Mouse (Mus musculus) mouse embryonic stem cell (cell line): ENCODE data around the gene Slc46a3.

Experiments
- in situ Hi-C, 2 experiments: fragments of 300-500 bp; cut with MboI; formaldehyde crosslinking; loops; 1 replicate in 1 of 2; 3 replicates in 1 of 2; pipeline ENCODE4 v1.14.3; 2019 to 2020; ENCODE audit warnings: low sequenced_read_pairs in 2 of 2, low pct_unique_long_range_greater_than_20kb in 1 of 2, mixed read lengths in 1 of 2; ENCODE audit not compliant: unreplicated experiment in 1 of 2

The Slc46a3 gene

DNA sequence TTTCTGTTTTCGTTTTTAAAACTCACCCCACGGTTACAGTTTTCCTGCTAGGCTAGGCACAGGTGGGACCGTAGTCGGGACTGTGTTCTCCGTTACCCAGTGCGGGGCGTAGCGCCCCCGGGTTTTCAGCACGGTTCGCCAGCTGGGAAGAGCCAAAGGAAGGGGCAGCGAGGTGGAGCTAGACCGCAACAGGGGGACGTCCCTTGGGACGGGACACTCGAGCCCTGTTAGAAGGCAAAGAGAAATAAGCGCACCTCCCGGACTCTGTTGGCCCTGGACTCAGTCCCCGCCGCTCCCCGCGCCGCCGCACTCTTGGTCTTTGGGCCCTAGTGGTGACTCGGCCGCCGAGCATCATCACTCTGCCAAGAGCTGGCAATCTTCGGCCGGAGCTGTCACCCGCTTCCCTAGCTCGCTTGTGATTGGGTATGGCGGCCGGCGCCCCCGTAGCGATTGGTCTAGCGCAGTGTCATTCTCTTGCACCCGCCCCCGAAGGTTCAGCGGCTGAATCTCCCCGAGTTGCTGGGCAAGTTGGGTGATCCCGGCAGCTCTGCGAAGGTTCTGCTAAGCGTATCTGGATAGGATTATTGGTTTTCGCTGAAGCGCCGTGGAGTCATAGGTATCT lies at the start of gene Slc46a3:
Slc46a3 (minus strand) TSS at position 361 of the 622 bp plus-strand sequence.
- in situ Hi-C loops, result no loop called here

DNA sequence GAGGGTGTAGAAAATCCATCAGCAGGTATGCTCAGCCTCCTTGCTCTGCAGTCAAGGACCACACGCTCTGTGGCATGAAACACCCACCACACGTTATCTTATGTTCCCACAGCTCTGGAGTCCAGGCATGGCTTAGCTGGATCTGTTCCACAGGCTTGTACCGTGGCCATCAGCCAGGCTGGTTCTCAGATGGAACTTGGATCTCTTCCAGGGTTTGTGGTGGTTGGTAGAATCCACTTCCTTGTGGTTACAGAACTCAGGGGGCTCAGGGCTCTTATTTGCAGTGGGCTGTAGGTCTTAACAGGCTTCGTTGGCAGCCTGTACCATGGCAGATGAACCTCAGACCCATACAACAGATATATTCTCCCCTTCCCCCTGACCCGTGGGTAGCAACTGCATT lies 44.6 kb upstream of the Slc46a3 start:
- in situ Hi-C loops, result no loop called here

DNA sequence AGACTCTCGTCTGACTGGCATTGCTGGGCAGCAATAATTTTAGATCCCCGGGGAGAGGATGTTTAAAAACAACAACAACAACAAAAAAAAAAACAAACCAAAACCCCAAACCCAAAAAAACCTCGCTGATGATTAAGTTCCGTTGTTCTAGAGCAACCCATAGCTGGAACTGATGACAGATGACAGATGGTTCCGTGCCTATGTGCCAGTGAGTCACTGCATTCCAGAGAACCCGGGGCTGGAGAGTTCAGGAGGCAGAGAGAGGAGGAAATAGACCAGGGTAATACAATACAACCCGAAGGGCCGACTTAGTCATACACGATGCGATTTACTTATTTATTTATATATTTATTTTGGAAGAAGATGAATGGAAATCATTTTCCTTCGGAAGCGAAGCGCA lies 40.5 kb upstream of the Slc46a3 start:
- in situ Hi-C loops, result no loop called here

GRCm38 (mm10) chr5:147928668-147929497 lies 34.3 kb upstream of the Slc46a3 start:
- in situ Hi-C loops, result no loop called here

DNA sequence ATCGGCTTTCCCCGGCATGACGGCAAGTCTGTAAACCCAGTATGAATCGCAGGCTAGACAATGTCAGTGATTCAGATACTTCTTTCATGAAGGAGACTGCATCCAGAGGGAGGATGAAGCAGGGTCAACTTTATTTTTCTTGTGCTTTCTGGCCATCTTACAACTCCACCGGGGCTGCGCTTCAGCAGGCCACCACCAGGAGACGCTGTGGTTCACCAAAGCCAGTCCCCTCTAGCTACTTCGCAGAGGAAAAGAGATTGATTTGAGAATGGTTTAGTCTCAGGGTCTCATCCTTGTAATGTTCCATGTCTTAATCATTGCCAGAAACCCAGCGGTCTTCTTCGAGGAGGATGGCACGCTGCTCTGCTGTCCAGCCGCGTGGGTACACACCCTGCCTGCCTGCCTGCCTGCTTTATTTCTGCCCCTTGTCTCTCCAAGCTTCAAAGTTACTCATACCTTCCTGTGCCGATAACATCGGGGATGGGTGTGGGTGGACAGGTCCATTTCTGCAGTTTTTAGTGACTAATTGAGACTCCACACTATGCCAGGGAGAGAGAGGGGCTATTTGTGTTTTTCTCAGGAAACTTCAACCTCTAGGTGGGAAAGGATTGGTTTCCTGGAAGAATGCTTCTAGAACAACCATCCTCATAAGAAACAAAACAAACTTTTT lies 31.5 kb upstream of the Slc46a3 start:
- in situ Hi-C loops, result no loop called here

DNA sequence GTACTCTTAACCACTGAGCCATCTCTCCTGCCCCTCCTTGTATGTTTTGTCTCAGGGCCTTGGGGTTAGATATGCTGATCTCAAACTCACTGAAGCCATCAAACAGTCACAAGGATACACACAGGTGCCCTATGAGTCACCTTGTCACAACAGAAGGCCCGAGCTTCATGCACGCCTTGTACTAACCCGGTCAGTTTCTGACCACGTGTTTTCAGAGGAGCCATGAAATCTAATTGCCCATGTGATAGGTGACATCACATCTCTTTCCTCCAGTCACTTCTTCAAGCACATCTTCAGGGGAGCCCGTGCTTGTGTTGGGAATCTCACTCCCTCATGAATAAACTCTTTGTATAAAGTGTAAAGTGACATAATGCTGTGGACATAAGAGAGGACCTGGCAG lies 30.0 kb upstream of the Slc46a3 start:
- in situ Hi-C loops, result no loop called here

DNA sequence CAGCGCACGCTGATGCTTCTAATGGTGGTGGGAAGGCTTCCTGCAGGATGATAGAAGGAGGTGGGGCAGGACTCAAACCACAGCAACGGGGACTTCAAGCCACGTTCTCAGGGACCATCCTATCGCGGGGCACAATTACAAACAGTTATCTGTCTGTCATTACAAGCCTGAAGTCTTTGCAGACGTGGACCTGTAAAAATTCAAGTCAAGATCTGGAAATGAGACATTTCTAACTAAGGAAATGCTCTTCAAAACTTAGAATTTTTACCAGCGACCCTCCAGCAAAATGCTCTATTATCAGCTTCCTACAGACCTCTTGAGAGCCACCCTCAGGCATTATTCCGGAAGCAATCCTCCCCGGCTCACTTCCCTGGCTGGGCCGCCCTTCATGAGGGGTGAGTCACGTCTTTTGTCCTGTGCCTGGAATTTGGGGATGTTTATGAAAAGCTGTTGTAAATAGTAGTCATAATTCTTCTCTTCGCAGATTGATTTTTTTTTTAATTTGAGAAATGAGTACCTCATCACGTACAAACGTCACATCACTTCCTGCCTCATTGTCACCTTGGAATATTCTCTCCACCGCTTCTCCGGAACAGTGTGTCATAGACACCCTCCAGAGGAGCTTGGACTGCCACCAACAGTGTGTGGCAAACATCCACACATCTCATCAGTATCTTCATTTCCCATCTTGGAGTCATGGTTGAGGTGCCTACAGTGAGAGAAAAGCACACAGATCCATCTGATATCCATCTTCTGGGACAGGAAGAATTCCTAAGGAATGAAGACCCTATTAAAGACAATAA lies 23.6 kb upstream of the Slc46a3 start:
- in situ Hi-C loops, result no loop called here

DNA sequence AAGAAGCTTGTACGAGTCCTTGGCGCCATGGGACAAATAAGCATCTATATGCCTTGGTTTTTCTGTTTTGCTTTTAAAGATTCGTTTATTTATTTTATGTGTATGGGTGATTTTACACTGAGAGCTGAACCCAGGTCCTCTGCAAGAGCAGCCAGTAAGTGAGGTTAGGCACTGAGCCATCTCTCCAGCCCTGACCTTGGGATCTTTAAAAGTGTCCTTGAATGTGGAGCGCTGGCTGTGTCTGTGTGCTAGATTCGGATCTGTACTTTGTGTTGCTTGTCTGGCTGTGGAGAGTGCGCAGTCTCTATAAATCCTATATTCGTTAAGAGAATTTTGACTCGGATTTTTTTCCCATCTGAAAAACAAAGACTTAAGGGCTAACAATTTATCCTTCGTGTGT lies 21.6 kb upstream of the Slc46a3 start:
- in situ Hi-C loops, result no loop called here

GRCm38 (mm10) chr5:147915038-147915566 lies 20.5 kb upstream of the Slc46a3 start:
- in situ Hi-C loops, result no loop called here

GRCm38 (mm10) chr5:147913241-147913842 lies 18.7 kb upstream of the Slc46a3 start:
- in situ Hi-C loops, result no loop called here

DNA sequence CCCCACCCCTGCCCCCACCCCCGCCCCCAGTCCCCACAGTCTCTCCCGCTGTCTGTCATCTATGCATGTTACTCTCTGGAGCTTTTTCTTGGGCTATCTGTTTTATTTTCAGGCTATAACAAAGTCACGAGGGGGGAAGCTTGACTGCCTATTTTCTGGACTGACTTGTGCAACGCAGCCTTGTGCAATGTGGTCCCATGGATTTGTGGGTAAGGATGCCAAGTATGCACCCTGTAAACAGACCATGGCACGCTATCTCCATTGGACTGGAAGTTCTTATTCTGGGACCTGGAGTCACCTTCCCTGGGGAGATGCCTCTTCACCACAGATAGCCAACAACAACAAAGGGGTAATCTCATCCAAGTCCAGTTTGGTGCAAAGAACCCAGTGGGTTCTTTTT lies 17.1 kb upstream of the Slc46a3 start:
- in situ Hi-C loops, result no loop called here

DNA sequence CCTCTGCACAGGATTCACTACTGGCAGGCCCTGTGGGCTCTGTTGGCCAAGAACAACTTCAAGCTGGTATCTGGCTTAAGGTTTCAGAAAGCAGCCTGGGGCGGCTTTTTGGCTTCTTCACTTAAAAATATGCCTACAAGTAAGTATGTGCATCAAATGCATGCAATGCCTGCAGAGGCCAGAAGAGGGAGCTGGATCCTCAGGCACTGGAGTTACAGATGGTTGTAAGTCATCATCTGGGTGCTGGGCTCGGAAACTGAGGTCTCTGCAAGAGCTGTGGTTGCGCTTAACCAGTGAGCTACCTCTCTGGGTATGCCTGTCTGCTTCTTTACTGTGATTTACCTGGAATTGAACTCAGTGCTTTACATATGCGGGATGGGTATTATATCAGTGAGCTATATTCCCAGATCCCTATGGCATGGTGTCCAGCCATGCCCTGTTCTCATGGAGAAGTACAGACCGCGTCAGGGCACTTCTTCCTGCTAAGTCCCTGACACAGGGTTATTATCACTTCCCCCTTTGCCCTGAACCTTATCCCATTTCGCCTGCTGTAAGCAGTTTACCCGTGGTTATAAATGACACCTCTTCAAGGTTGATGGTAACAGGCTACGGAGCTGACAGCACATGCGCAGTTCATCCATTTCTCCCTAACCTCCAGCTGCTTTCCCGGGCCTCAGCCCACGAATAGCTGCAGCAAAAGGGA lies 16.3 kb upstream of the Slc46a3 start:
- in situ Hi-C loops, result no loop called here

DNA sequence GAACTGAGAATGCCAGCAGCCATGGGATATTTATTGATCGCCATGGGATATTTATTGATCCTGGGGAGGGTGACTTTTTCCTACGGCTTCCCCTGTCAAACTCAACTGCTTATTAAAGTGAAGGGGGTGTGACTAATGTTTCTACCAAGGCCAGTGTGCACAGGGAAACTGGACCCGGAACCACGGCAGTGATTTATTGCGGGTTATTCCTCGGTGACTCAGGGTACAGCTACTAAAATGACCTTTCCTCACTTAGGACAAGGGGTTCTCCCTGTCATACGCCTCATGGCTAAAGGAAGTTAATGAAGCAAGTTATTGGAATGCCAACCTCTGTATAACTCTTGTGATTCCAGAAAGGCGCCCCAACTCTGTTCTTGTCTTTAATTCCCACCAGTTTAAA lies 13.2 kb upstream of the Slc46a3 start:
- in situ Hi-C loops, result no loop called here

GRCm38 (mm10) chr5:147907144-147907543 lies 12.5 kb upstream of the Slc46a3 start:
- in situ Hi-C loops, result no loop called here

- in situ Hi-C loops, result no loop called here
These were observed 8.6 kb upstream of the Slc46a3 start for GRCm38 (mm10) chr5:147903166-147903565.

GRCm38 (mm10) chr5:147902008-147902757 lies 7.6 kb upstream of the Slc46a3 start:
- in situ Hi-C loops, result no loop called here

DNA sequence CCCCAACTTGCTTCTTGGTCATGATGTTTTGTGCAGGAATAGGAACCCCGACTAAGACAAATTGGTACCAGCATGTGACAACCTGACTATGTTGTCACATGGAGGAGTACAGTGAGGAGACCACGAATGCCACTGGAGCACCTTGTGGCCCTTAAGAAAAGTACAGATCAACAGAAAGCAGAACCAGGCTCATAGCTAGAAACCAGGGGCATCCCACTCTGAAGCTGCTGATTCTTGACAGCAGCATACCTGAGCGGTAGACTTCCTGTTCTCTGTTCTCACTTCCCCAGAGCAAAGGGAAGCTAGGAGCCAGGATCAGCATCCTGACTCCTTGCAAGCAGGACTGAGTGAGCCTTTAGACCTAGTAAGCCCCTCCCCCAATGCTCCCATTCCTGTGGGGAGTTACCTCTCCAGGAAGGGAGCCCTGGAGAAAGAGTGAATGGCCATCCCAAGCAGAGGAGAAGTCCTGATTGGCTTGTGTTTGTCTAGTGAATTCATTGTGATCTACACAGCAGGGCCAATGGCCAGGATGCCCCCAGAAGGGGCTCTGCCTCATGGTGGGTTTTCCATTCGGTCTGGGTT lies 4.4 kb upstream of the Slc46a3 start:
- in situ Hi-C loops, result no loop called here
